Mouse (Mus musculus) megakaryocyte, embryonic 14.5 days (primary cell): ENCODE measurements around the gene Atf6.

Experiments
- FLI1 ChIP-seq: IDR thresholded peaks from 2 replicates; pipeline ENCODE4 v1.6.1; 2012; ENCODE audit warnings: low read length, inconsistent platforms, mixed read lengths
- GATA1 ChIP-seq: IDR thresholded peaks from 3 replicates; pipeline ENCODE4 v1.6.1; 2012; ENCODE audit warnings: mixed read lengths, low read length, inconsistent platforms, borderline replicate concordance

- no peak for TF ChIP-seq GATA1
- no peak for TF ChIP-seq FLI1
Observed at GRCm38 (mm10) chr1:170701582-170701981, 166.0 kb downstream of the Atf6 start.
